8 mouse cellular contexts compared by ENCODE assay signal in genomic region chr8:3358060-3358459, GRCm38 (mm10). TPM values are rescaled to one million over a fixed set of nuclear protein-coding genes. Genes with fewer than 3 reads are reported as not detected.
DNase-seq lines count a peak whose midpoint lies in the region; ATAC-seq and TF ChIP-seq lines count a peak whose summit lies in the region.

No protein-coding gene starts in this region.

- peak; percentile 88 for TF ChIP-seq CTCF in lung, postnatal 0 days (IDR thresholded peaks at IDR 0.05)

- no peaks in the 10 kb centered on the region for H3K4me1 ChIP-seq in lung, postnatal 0 days (ENCODE audit: insufficient read depth, low read depth, low read length)

- no peak overlapping the region for H3K4me3 ChIP-seq in lung, postnatal 0 days (ENCODE audit: low read depth, low read length)

- H3K4me2 ChIP-seq in lung, postnatal 0 days (replicated peaks; ENCODE audit: low read depth, low read length) = no peak overlapping the region

- WGBS in lung, postnatal 0 days = 7% methylated on average over 4 of the region's 4 CpGs

- H3K9ac ChIP-seq in lung, postnatal 0 days (replicated peaks; ENCODE audit: low read depth) = no peak overlapping the region

- 0 out of 2 replicates have a peak, but pooled peaks have one; percentile 23 for ATAC-seq in lung, postnatal 0 days

- H3K27me3 ChIP-seq in lung, postnatal 0 days (replicated peaks; ENCODE audit: insufficient read depth, low read length) = no peaks in the 10 kb centered on the region

- H3K9me3 ChIP-seq in lung, postnatal 0 days (ENCODE audit: low read length) = no peaks in the 10 kb centered on the region

- no peak for TF ChIP-seq EP300 in lung, postnatal 0 days (IDR thresholded peaks at IDR 0.05)

- DNase-seq in 3T3-L1 (ENCODE audit: low read depth, low spot score) = peak; percentile 94
- DNase-seq in T-cell, adult 2 months (ENCODE audit: low spot score) = peak; percentile 68
- DNase-seq in cerebellum, postnatal 36 days = peak; percentile 89 to 90
- peak; percentile 45 for DNase-seq in gastrocnemius, postnatal 25 days
- DNase-seq in layer of hippocampus, adult 11-12 months (ENCODE audit: low spot score) = peak; percentile 86
- DNase-seq in lung, postnatal 0 days (ENCODE audit: low spot score) = peak; percentile 76
- DNase-seq in right cerebral cortex, adult 18-20 months = peak; percentile 71
- DNase-seq in thymus, postnatal 4 days = peak; percentile 94

- no peak overlapping the region for H3K27ac ChIP-seq in lung, postnatal 0 days (ENCODE audit: low read length)

- H3K36me3 ChIP-seq in lung, postnatal 0 days (ENCODE audit: insufficient read depth, low read length) = no peaks in the 10 kb centered on the region

RNA-seq across cellular contexts. Expression of gene A430078G23Rik, which starts 4.8 kb away (rescaled TPM):
- under 1 TPM in 1 of 2 experiments, not detected in 1; 0.24 TPM for total RNA-seq in gastrocnemius, postnatal 25 days (2021)
- polyA plus RNA-seq in lung, postnatal 0 days (2015; fragmentation: Nextera tagmentation; extraction: Ambion mirVana) = 0.38 and 0.40 TPM in 2 replicates

RNA-seq across cellular contexts. Expression of gene Arhgef18, which starts 34.7 kb away (rescaled TPM):
- 10 to 100 TPM in 1 of 2 experiments, 1 to 10 TPM in 1; 10.0 to 10.5 TPM for total RNA-seq in gastrocnemius, postnatal 25 days (2021)
- polyA plus RNA-seq in lung, postnatal 0 days (2015; fragmentation: Nextera tagmentation; extraction: Ambion mirVana) = 5.8 and 6.1 TPM in 2 replicates
